Mouse (Mus musculus) lung, adult 2 months (tissue): ENCODE data around the gene Car4. TPM values are rescaled to one million over a fixed set of nuclear protein-coding genes. Genes with fewer than 3 reads are reported as not detected.

Experiments used
- DNase-seq: peaks from one replicate; pipeline ENCODE4 v3.0.0; 2022
- H3K4me1 ChIP-seq: fragments of 200-500 bp; 2 replicates; pipeline ENCODE4 v1.6.1; 2011; ENCODE audit warnings: low read length; ENCODE audit not compliant: control insufficient read depth, insufficient read depth
- H3K4me3 ChIP-seq: fragments of 200-500 bp; replicated peaks from 2 replicates; pipeline ENCODE3; 2011; ENCODE audit warnings: low read depth, mild to moderate bottlenecking, control low read depth, low read length; ENCODE audit errors: extremely low read depth
- CTCF ChIP-seq: fragments of 200-500 bp; IDR thresholded peaks from 2 replicates; pipeline ENCODE4 v1.5.1; 2011; ENCODE audit warnings: mild to moderate bottlenecking, low read length, control low read depth; ENCODE audit not compliant: insufficient read depth
- POLR2A ChIP-seq: fragments of 200-500 bp; IDR thresholded peaks from 2 replicates; pipeline ENCODE4 v1.6.1; 2011; ENCODE audit warnings: low read depth, mild to moderate bottlenecking, control low read depth, low read length, borderline replicate concordance; ENCODE audit errors: extremely low read depth
- WGBS: fragments of 180-500 bp; shearing (Covaris S2); methylation state at CpG from one replicate; pipeline ENCODE4 v1.1.7; 2018; 5-methylcytosine and 5-hydroxymethylcytosine counted together
- polyA plus RNA-seq: library from polyadenylated mRNA; depleted of rRNA; stranded (reverse); fragments of >200 nt; gene quantifications from 2 replicates; pipeline ENCODE4 v1.2.3, GENCODE M21; 2012

Gene Car4
- polyA plus RNA-seq, 1 experiment = 190 TPM

GRCm38 (mm10) chr11:84966696-84967095, 9.1 kb downstream of the Car4 start:
- DNase-seq = no peak
- WGBS = 54% methylated on average over 4 of the region's 4 CpGs
- TF ChIP-seq POLR2A (no peak), CTCF (no peak)
- Histone ChIP-seq H3K4me1 (peaks cover 15% of the 10 kb centered on the region), H3K4me3 (no peak overlapping the region)

- WGBS = 55% methylated on average over 5 of the region's 5 CpGs
Observed at GRCm38 (mm10) chr11:84967113-84967512, 9.5 kb downstream of the Car4 start.

GRCm38 (mm10) chr11:84968309-84968708, 10.7 kb downstream of the Car4 start:
- no peak for DNase-seq
- TF ChIP-seq POLR2A (no peak), CTCF (no peak)
- WGBS = 48% methylated on average over 4 of the region's 4 CpGs
- H3K4me1 ChIP-seq = peaks cover 19% of the 10 kb centered on the region
- H3K4me3 ChIP-seq = no peak overlapping the region

More at GRCm38 (mm10) chr11:84967113-84967512, 9.5 kb downstream of the Car4 start:
- TF ChIP-seq POLR2A (no peak), CTCF (no peak)
- H3K4me1 ChIP-seq = peaks cover 19% of the 10 kb centered on the region
- no peak overlapping the region for H3K4me3 ChIP-seq
- no peak for DNase-seq

- peak; percentile 48 for DNase-seq
- H3K4me1 ChIP-seq = peaks cover 19% of the 10 kb centered on the region
- TF ChIP-seq POLR2A (0 out of 2 replicates have a peak, but pooled peaks have one; percentile 17), CTCF (no peak)
- no peak overlapping the region for H3K4me3 ChIP-seq
- WGBS = 36% methylated on average over 6 of the region's 6 CpGs
Observed at GRCm38 (mm10) chr11:84968775-84969174, 11.2 kb downstream of the Car4 start.

GRCm38 (mm10) chr11:84972067-84972466, 14.5 kb downstream of the Car4 start:
- peaks cover 19% of the 10 kb centered on the region for H3K4me1 ChIP-seq
- TF ChIP-seq POLR2A (no peak), CTCF (no peak)
- DNase-seq = no peak
- no peak overlapping the region for H3K4me3 ChIP-seq
- 34% methylated on average over 3 of the region's 3 CpGs for WGBS

GRCm38 (mm10) chr11:84973661-84974060, 16.1 kb downstream of the Car4 start:
- Histone ChIP-seq H3K4me3 (no peak overlapping the region), H3K4me1 (peaks cover 13% of the 10 kb centered on the region)
- WGBS = 64% methylated on average over 5 of the region's 5 CpGs
- no peak for DNase-seq
- TF ChIP-seq CTCF (no peak), POLR2A (no peak)

GRCm38 (mm10) chr11:84974582-84974981, 17.0 kb downstream of the Car4 start:
- H3K4me3 ChIP-seq = no peak overlapping the region
- TF ChIP-seq CTCF (no peak), POLR2A (no peak)
- WGBS = 28% methylated on average over 7 of the region's 7 CpGs
- H3K4me1 ChIP-seq = peaks cover 9% of the 10 kb centered on the region
- no peak for DNase-seq

- H3K4me1 ChIP-seq = peaks cover 6% of the 10 kb centered on the region; the same call in 1 of the 2 replicates
- DNase-seq = no peak
- TF ChIP-seq POLR2A = no peak
- no peak for TF ChIP-seq CTCF
- 84% methylated on average over 3 of the region's 3 CpGs for WGBS
- H3K4me3 ChIP-seq = no peak overlapping the region
Observed at GRCm38 (mm10) chr11:84976706-84977105, 19.1 kb downstream of the Car4 start.

- H3K4me3 ChIP-seq = no peak overlapping the region
- peaks cover 3% of the 10 kb centered on the region; the same call in 1 of the 2 replicates for H3K4me1 ChIP-seq
- TF ChIP-seq POLR2A (no peak), CTCF (no peak)
- no peak for DNase-seq
- 64% methylated on average over 3 of the region's 3 CpGs for WGBS
Observed at GRCm38 (mm10) chr11:84977385-84977952, 19.9 kb downstream of the Car4 start.

- peak; percentile 67 for TF ChIP-seq CTCF
- no peak for TF ChIP-seq POLR2A
- DNase-seq = no peak
- 52% methylated on average over 2 of the region's 2 CpGs for WGBS
- peaks cover 3% of the 10 kb centered on the region; the same call in 1 of the 2 replicates for H3K4me1 ChIP-seq
- H3K4me3 ChIP-seq = no peak overlapping the region
Observed at GRCm38 (mm10) chr11:84978113-84978512, 20.5 kb downstream of the Car4 start.

GRCm38 (mm10) chr11:84979351-84979750, 21.8 kb downstream of the Car4 start:
- no peak for DNase-seq
- no peaks in the 10 kb centered on the region for H3K4me1 ChIP-seq
- WGBS = 10% methylated on average over 1 of the region's 1 CpGs
- TF ChIP-seq POLR2A = no peak
- TF ChIP-seq CTCF = no peak
- H3K4me3 ChIP-seq = no peak overlapping the region
